Mouse (Mus musculus) megakaryocyte, adult 5-6 weeks (primary cell): ENCODE results near the gene Tmem269. TPM values are rescaled to one million over a fixed set of nuclear protein-coding genes. Genes with fewer than 3 reads are reported as not detected.
A peak's percentile ranks its signal among the peaks of the same experiment; 100 is the strongest.

ENCODE experiments used
- ATAC-seq: 2 replicates; pipeline ENCODE4 v1.8.0; 2016; ENCODE audit warnings: mild to moderate bottlenecking, inconsistent platforms; ENCODE audit not compliant: poor library complexity, severe bottlenecking
- total RNA-seq, 2 experiments: library from RNA; stranded (forward) in 1 of 2; stranded (reverse) in 1 of 2; fragments of 153-499, 151-499 nt in 1 of 2; fragments of 221-1000, 200-1000 nt in 1 of 2; gene quantifications; 2 replicates each; pipeline versions ENCODE4 v1.2.3 to v1.2.4; 2015 to 2017

Tmem269 gene
- total RNA-seq, 2 experiments from 2014 or later: not detected

DNA sequence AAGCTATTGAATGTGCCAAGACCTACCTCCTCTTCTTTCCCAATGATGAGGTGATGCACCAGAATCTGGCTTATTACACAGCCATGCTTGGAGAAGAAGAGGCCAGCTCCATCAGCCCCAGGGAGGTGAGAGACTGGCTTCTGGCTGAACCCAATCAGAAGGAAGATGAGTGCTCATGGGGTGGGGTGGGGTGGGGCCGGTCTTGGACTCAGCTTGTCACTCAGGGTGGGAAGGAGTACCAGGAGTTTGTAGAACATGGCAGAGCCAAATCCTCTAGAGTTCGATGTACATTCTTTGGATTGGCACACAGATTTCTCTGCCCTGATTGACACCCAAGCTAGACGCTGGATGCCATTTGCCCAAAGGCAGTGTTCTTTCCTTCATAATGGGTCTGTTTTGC lies 20.6 kb upstream of the Tmem269 start:
- ATAC-seq: no peak

DNA sequence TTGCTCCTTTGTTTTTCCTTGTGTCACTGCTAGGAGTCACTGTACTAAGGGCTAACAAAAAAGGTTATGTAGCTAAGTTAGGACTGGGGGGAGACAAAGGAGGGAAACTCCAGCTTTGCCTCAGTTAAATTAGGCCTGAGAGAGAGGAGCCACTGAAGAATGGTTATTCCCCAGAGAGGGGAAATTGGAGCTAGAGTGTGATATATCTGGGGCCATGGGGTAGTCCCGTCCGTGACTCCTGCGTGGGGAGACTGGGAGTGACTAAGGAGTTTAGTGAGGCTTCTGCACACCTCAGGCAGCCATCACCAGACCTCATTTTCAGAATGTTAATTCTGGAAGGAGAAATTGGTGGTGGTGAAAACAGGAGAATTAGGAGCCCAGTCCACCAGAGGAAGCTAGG lies 16.3 kb upstream of the Tmem269 start:
- ATAC-seq: no peak

DNA sequence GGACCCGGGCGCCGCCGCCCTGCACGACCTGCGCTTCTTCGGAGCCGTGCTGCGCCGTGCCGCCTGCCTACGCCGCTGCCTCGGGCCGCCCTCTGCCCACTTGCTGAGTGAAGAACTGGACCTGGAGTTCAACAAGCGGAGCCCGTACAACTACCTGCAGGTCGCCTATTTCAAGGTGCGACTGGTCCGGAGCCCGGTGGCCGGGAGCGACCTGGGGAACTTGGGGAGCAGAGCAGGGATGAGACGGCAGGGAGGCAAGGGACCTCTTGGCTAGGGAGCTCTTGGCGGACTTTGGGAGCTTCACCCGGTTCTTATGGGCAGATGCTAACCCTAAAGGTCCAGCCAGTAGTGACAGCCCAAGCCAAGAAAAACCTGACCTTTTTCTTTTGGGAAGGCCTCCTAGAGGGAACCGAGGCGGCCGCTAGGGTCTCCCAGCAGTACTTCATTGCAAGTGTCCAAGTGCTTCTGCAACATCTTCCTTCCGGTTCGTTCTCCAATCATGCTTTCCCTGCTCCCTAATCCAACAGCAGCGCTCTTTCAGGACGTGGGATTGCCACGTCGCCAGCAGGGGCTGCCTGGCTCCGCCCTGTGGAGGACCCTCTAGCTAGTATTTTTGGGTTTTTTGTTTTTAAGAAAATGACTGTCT lies 15.4 kb upstream of the Tmem269 start:
- ATAC-seq: peak; percentile 14

DNA sequence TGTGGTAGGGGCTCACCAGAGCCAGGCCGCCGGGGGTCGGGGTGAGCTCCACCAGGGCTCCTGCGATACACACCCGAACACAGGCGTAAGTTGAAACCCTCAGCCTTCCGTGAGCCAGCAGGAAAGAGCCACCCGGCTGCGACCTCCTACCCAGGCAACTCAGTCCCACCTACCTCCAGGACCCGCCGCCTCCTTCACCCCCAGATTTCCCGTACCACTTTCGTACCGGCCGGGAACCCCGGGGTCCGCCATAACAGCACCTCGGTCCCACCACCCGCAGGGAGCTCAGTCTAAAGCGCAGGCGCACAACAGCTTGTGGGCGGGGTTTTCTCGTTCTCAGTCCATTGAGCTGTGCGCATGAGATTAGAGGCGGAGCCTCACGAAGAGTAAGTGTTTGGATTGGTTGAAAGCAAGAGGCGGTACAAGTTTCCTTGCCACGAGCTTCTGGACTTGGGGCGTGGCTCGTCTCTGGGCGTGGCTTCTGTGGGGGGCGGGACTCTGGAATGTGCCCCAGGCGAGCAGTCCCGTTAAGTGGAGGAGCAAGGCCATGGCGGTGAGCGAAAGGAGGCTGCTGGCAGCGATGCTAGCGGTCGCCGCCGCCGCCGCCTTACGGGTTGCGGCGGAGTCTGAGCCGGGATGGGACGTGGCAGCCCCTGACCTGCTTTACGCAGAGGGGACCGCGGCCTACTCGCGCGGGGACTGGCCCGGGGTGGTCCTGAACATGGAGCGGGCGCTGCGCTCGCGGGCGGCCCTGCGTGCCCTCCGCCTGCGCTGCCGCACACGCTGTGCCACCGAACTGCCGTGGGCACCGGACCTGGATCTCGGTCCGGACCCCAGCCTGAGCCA lies 14.6 kb upstream of the Tmem269 start, which contains the start of the genes AU022252 and P3h1:
TSS of gene AU022252 (minus strand) at position 303 of the 846 bp plus-strand sequence.
TSS of gene P3h1 (plus strand) at position 506 of the 846 bp plus-strand sequence.
- ATAC-seq: peak; percentile 94

DNA sequence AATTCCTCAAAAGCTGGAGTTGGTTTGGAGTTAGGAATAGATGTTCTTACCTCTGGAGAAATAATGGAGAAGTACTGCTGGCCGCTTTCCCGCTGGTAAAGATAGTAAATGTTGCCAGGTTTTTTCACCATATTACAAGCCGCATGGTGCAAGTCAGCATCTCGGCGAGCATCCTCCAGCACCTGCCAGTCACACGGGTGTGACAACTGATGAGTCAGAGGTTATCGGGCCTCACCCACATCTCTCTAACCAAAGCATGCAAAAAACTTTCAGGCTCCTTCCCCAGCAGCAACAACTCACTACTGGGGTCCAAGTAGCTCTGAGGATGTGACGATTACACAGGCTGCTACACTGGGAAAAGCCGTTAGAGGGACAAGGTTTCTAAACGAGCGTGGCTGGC lies 8.7 kb upstream of the Tmem269 start:
- ATAC-seq: no peak

DNA sequence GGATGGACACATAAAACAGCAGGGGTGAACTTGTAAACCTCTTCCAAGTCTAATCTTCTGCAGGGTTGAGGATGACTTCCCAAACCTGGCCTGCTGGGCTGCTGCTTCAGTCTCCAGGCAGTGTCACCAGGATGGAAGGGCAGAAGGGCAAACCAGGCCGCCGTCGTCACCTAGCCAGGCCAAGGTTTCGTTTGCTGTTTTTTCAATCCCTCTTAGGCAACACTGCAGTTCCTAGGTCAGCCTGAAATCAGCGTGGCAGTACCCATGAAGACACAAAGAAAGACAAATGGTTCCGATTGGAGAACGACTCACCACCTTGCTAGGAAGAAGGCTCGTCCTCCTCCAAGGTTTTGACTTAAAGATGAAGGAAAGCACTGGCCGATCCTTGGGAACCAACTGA lies 7.7 kb upstream of the Tmem269 start:
- ATAC-seq: no peak

DNA sequence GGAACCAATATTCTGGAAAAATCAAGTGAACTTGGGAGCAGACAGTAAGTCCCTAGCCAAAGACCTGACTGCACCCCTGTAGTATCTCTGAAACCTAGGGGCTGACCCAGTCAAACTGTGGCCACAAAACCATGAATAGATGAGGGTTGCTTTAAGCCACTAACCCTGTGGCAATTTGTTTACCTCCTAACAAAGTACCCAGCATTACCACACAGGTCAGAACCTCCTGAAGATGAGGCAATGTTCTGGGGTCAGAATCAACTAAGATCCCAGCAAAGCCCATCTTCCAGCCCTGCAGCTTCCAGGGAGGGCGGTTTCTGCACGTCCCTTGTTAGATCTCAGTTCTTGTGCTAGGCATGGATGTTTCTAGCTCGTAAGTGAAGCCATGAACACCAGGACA lies 6.5 kb upstream of the Tmem269 start:
- ATAC-seq: no peak

DNA sequence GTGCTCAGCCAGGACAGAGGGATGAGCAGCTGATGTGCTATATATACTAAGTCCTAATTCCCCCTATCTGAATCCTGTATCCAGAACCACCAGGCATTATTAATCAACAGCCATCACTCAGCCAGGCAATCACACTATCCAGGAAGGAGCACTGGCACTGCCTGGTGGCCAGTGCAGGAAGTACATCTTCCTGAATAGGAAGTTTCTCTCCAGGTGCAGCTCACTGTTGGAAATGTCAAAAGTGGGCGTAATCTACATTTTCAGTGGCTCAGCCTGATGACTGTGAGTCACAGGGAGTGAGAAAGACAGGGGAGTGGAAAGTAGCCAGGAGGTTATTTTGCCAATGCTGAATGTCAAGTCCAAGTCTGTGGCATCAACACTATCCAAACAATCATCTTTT lies 5.7 kb upstream of the Tmem269 start:
- peak; percentile 85 for ATAC-seq

DNA sequence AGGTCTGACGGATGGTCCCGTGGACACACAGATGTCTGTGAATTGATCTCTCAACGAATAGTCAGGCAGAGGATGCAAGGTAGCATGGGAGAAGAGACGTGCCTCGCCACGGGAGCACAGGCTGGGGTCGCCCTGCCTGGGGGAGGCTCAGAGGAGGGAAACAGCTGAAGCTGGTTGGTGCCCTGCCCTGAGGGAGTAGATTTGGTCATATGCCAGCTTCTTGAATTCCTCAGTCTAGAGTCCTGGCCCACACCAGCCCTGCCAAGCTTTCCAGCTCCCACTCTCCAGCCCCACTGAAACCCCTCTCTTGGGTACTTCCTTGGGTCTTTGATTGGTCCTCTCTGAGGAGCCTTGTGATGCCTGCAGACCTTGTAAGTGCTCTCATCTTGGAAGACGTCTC lies 1.4 kb downstream of the Tmem269 start:
- ATAC-seq: no peak

DNA sequence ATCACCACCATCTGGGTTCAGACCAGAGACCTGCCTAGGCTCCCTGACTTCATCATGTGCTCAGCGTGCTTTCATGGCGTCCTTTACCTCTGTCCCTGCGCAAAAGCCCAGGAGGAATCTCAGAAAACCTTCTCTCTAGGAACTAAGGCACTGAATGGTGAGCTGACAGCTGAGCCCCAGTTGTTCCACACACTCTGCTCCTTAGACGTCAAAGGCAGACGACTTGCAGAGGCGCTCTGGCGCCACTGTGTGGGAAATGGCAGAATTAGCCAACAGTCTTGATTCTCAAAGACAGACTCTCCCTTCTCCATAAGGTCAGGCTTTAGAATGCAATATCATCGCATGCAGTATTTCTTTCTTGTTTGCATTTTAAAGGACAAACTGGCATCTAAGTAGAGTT lies 13.3 kb downstream of the Tmem269 start:
- peak; percentile 67 for ATAC-seq

DNA sequence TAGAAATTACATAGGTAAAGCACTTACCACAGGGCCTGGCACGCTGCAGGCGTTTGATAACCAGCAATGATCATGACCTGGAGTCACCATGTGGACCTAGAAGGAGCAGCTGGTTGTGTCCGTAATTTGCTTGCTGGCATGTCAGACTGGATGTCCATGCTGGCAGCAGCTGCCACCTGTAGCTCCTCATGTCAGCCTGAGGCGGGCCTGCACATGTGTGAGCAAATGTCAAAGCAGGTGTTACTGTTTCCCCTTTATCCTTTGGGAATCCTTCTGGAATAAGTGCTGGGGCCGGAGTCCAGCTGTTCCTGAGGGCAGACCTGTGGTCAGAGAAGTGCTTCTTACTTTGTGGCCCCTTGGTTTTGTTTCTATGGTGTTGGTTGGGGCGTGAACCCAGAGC lies 19.9 kb downstream of the Tmem269 start:
- no peak for ATAC-seq

DNA sequence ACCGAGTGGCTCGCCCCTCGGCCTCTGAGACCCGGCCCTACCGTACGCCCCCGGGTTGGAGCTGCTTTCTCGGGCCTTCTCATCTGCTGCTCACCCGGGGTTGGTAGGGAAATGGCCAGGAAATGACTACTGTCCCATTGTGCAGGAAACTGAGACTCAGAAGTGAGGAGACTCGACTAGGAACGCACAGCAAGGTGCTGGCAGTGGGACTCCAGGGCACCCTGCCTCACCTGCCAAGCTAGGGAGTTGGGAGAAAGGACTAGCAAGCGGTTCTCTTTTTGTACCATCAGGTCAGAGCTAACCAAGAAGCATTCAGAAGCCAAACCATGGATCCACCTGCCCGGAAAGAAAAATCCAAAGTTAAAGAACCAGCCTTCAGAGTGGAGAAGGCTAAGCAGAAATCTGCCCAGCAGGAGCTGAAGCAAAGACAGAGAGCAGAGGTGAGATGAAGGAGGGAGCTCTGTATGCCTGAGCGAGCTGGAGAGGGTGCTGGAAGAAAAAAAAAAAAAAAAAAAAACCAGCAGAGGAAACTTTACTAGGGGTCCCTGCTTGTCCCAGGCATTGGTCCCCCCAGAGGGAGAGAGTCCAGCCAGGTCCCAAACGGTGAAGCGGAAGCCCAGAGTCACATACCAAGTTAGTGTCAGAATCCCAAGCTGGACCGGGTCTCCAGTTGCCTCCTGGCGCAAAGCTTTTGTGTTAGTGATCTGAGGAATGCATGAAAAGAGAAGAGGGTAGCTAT lies 22.3 kb downstream of the Tmem269 start:
- peak; percentile 19 for ATAC-seq

DNA sequence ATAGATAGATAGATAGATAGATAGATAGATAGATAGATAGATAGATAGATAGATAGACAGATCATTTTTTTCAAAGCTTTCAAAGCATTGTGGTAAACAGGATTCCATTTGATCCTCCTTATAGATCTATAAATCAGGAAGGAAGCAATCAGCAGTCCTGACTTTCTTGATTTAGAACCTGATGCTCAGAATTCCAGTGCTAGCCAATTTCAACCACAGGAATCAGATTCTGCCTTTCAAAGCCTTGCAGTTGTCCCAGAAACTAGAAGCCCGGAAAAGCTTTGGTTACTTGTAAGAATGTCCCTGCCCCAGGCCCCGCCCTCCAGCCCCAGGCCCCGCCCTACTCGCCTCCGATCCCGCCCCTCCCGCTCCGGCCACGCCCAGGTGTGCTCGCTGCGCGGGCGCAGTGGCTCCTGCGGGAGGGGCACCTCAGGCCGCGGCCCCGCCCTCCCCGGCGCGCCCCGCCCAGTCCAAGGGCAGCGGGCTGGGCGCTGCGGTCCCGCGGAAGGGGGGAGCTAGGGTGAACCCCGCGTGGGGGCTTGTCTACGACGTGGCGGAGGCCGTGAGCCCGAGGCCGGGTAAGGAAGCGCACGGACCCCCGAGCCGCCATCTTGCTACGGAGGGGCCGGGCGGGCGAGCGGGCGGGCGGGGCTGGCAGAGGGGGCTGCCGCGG lies 23.0 kb downstream of the Tmem269 start, which contains the start of gene Svbp:
TSS of gene Svbp (plus strand) at position 398 of the 673 bp plus-strand sequence.
- ATAC-seq: peak; percentile 95

DNA sequence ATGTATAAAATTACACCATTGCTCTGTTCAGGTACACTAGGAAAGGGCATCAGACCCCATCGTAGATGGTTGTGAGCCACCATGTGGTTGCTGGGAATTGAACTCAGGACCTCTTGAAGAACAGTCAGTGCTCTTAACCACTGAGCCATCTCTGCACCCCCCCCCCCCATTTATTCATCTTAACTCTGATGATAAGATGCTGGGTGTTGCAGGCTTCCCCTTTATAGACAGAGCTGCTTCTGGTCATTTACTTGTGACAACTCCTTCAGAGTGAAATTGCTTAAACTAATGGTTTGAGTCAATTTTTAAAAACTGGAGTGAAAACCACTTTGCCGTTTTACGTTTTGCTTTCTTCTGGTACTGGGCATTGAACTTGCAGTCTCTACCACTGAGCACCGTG lies 25.3 kb downstream of the Tmem269 start:
- no peak for ATAC-seq

DNA sequence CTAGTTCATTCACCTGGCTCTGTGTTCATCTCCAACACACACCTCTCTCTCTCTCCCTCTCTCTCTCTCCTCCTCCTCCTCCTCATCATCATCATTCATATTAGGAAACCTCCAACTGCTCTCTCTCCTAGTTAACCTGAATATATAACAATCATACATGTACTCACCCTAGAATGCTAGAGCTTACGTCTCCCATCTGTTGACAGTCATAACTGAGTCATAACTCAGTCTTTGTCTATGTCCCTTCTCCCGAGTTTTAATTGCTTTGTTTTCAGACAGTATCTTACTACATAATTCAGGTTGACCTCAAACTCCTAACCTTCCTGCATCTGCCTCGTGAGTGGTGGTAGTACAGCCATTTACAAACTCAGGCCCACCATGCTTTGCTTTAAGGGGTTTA lies 26.7 kb downstream of the Tmem269 start:
- no peak for ATAC-seq

DNA sequence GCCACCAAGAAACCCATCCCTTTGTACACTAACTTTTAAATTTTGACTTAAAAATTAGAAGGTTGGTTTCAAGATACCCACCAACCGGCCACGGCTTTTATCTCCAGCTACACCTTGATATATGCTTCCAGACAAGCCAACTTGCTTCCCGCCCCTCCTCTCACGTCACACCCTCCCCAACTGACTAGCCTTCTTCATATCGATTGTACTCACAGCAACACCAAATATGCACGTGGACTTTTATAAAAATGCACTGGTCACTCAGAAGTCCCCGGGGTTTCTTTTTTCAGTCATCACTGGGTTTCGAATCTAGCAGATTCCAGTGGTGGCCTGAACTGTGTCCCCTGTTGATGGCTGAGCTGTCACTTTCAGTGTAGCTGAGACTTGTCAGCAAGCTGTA lies 27.4 kb downstream of the Tmem269 start:
- no peak for ATAC-seq

DNA sequence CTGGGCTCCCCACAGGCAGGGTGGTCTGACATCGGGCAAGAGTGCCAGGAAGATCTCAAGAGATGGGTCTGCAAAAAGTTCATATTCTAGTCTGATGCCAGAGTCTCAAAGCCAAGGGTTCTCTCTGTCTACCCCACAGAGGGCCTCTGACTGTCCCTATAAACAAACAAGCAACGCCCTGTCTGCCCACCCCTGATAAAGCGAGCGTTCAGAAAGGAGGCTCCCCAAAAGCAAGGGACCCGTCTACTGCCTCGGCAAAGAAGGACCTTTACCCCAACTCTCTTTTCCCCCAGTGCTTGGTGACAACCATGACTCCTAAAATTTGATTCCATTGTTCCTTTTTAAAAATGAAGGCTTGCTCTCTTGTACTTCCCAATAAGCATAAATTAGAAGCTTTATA lies 28.2 kb downstream of the Tmem269 start, which contains the start of gene Ermap:
TSS of gene Ermap (minus strand) at position 148 of the 400 bp plus-strand sequence.
- ATAC-seq: no peak

DNA sequence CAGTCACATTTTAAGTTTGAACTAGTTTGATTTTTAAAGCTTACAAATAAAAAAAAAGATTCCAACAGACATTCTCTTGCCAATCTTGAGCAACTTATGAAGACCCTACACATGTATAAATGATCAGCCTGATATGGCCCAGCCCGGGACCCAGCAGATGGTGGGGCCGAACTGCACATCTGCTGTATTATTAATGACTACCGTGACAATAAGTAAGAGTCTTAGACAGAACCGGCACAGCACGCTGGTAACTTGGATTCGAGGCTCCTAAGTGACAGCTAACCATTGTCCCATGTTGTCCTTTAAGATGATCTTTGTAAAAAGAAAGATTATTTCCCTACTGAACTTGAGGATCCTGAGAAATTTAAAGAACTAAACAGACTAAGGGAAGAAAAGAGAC lies 28.6 kb downstream of the Tmem269 start:
- ATAC-seq: no peak

DNA sequence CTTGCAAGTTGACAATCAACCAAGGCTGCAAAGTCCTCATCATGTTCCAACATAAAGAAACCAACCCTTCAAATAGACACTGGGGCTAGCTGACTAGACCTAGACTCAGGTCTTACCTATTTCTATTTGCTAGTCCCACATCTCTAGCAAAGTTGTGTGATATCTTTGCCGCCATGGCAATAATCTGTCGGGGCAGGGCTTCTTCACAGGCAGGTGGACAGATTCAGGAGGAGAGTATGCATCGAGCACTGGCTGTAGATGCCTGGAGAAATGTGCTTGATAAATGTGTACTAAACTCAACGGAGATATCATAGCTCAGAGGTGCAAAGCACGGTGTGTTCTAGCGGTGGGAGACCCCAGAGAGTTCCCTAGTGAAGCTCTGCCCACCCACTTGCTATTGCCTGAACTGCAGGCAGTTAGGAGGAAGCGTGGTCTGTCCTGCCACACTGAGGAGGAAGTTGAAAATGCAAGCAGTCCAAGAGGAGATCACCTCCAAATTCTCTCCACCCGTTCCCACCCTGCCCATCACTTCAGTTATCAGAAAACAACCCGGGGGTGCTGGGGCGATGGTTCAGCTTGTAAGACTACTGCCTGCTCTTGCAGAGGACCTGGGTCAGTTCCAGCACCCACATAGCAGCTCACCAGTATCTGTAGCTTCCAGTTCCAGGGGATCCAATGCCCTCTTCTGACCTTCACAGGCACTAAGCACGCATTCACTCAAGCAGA lies 29.8 kb downstream of the Tmem269 start:
- ATAC-seq: peak; percentile 59

DNA sequence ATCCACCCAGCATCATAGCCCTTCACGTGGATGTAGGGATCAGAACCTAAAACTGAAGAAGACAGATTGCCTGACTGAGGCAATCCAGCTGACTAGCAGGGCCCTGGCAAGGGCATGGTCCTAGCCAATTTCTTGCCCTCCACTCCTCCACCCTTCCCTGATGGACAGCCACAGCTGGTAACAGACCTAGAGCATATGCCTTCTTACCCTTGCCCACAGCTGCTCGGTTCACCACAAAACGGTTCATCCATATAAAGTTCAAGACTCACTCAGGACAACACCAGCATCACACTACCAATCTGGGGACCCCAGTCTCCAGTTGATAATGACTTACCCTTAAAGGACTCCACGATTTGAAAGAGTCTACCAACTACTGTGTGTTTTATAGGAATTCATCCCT lies 32.2 kb downstream of the Tmem269 start:
- ATAC-seq: no peak
